Mouse (Mus musculus) MEL (cell line): ENCODE results near the gene Pmpcb. TPM values are rescaled to one million over a fixed set of nuclear protein-coding genes. Genes with fewer than 3 reads are reported as not detected.
A peak's percentile ranks its signal among the peaks of the same experiment; 100 is the strongest.

ENCODE experiments used
- DNase-seq: peaks from one replicate; pipeline ENCODE4 v3.0.0; 2011; ENCODE audit warnings: low read depth, low spot score
- H3K27ac ChIP-seq: 2 replicates; pipeline ENCODE4 v1.5.1; 2012; ENCODE audit warnings: low read depth, mild to moderate bottlenecking, control low read depth, low read length, moderate library complexity; ENCODE audit not compliant: control insufficient read depth
- H3K27me3 ChIP-seq, 2 experiments: fragments of 150-350 bp in 1 of 2; sonication (generic) in 1 of 2; 2 replicates each; pipeline ENCODE4 v1.6.1; 2012; ENCODE audit warnings: low read length in 2 of 2, mild to moderate bottlenecking in 2 of 2, improper control_type of control experiment in 1 of 2, moderate library complexity in 1 of 2; ENCODE audit not compliant: insufficient read depth in 2 of 2, control insufficient read depth in 1 of 2
- H3K36me3 ChIP-seq, 2 experiments: 2 replicates each; pipeline ENCODE4 v1.6.1; 2012 to 2014; ENCODE audit warnings: low read length in 2 of 2, improper control_type of control experiment in 1 of 2, inconsistent platforms in 1 of 2, mild to moderate bottlenecking in 1 of 2; ENCODE audit not compliant: insufficient read depth in 2 of 2, control insufficient read depth in 1 of 2
- H3K4me1 ChIP-seq, 2 experiments: fragments of 150-350 bp in 1 of 2; sonication (generic) in 1 of 2; 2 replicates each; pipeline ENCODE4 v1.6.1; 2012; ENCODE audit warnings: low read length in 2 of 2, improper control_type of control experiment in 1 of 2, mild to moderate bottlenecking in 1 of 2; ENCODE audit not compliant: insufficient read depth in 2 of 2, control insufficient read depth in 1 of 2
- H3K4me3 ChIP-seq, 2 experiments: fragments of 150-350 bp in 1 of 2; sonication (generic) in 1 of 2; 2 replicates each; pipeline ENCODE4 v1.5.1; 2012; ENCODE audit warnings: low read depth in 2 of 2, low read length in 2 of 2, mild to moderate bottlenecking in 2 of 2, moderate library complexity in 2 of 2, control low read depth in 1 of 2, improper control_type of control experiment in 1 of 2; ENCODE audit not compliant: control insufficient read depth in 1 of 2, insufficient read depth in 1 of 2
- H3K79me2 ChIP-seq: 2 replicates; pipeline ENCODE4 v1.6.1; 2012; ENCODE audit warnings: mild to moderate bottlenecking, low read length, moderate library complexity; ENCODE audit not compliant: control insufficient read depth, poor library complexity, insufficient read depth
- H3K9ac ChIP-seq: 2 replicates; pipeline ENCODE4 v1.6.1; 2012; ENCODE audit warnings: low read depth, mild to moderate bottlenecking, control low read depth, low read length, moderate library complexity; ENCODE audit not compliant: control insufficient read depth, poor library complexity, severe bottlenecking
- H3K9me3 ChIP-seq: fragments of 150-350 bp; sonication (generic); replicated peaks from 2 replicates; pipeline ENCODE4 v1.6.1; 2012; ENCODE audit warnings: mild to moderate bottlenecking, low read length, improper control_type of control experiment, moderate library complexity; ENCODE audit not compliant: insufficient read depth
- CHD2 ChIP-seq: IDR thresholded peaks from 2 replicates; pipeline ENCODE4 v1.6.1; 2011; ENCODE audit warnings: low read length, improper control_type of control experiment
- ELF1 ChIP-seq: IDR thresholded peaks from 2 replicates; pipeline ENCODE4 v1.6.1; 2014; ENCODE audit warnings: low read depth, mild to moderate bottlenecking, inconsistent platforms, low read length, improper control_type of control experiment, moderate library complexity
- EP300 ChIP-seq, 2 experiments: IDR thresholded peaks; 2 replicates each; pipeline ENCODE4 v1.6.1; 2011; ENCODE audit warnings: improper control_type of control experiment in 2 of 2, low read length in 2 of 2, low read depth in 1 of 2, mild to moderate bottlenecking in 1 of 2
- ETS1 ChIP-seq: IDR thresholded peaks from 2 replicates; pipeline ENCODE4 v1.6.1; 2012; ENCODE audit warnings: low read depth, mild to moderate bottlenecking, inconsistent platforms, low read length, improper control_type of control experiment, moderate library complexity
- GATA1 ChIP-seq: IDR thresholded peaks from 2 replicates; pipeline ENCODE4 v1.6.1; 2011; ENCODE audit warnings: low read depth, low read length, improper control_type of control experiment
- HCFC1 ChIP-seq: IDR thresholded peaks from 2 replicates; pipeline ENCODE4 v1.6.1; 2012; ENCODE audit warnings: low read depth, mild to moderate bottlenecking, inconsistent platforms, low read length, improper control_type of control experiment, moderate library complexity
- KAT2A ChIP-seq: conservative IDR thresholded peaks from 2 replicates; pipeline ENCODE4 v1.6.1; 2012; ENCODE audit warnings: low read depth, low read length, improper control_type of control experiment, inconsistent platforms
- MEF2A ChIP-seq: IDR thresholded peaks from 2 replicates; pipeline ENCODE4 v1.6.1; 2014; ENCODE audit warnings: low read depth, mild to moderate bottlenecking, inconsistent platforms, low read length, improper control_type of control experiment; ENCODE audit not compliant: poor library complexity, insufficient replicate concordance, severe bottlenecking; ENCODE audit errors: extremely low read depth
- MYC ChIP-seq: IDR thresholded peaks from 2 replicates; pipeline ENCODE4 v1.6.1; 2011; ENCODE audit warnings: low read depth, mild to moderate bottlenecking, low read length, improper control_type of control experiment, moderate library complexity
- NRF1 ChIP-seq: IDR thresholded peaks from 2 replicates; pipeline ENCODE4 v1.6.1; 2014; ENCODE audit warnings: low read depth, mild to moderate bottlenecking, inconsistent platforms, low read length, improper control_type of control experiment, moderate library complexity; ENCODE audit not compliant: poor library complexity, insufficient read depth, severe bottlenecking
- POLR2A ChIP-seq, 2 experiments: IDR thresholded peaks; 2 replicates each; pipeline ENCODE4 v1.6.1; 2011 to 2012; ENCODE audit warnings: low read length in 2 of 2, mild to moderate bottlenecking in 2 of 2, control low read depth in 1 of 2, improper control_type of control experiment in 1 of 2, low read depth in 1 of 2, moderate library complexity in 1 of 2; ENCODE audit not compliant: control insufficient read depth in 1 of 2, insufficient read depth in 1 of 2, poor library complexity in 1 of 2
- RCOR1 ChIP-seq: IDR thresholded peaks from 2 replicates; pipeline ENCODE4 v1.6.1; 2012; ENCODE audit warnings: low read depth, mild to moderate bottlenecking, inconsistent platforms, low read length, improper control_type of control experiment
- TAL1 ChIP-seq: IDR thresholded peaks from 2 replicates; pipeline ENCODE4 v1.6.1; 2012; ENCODE audit warnings: mild to moderate bottlenecking, inconsistent platforms, low read length, moderate library complexity, mixed read lengths
- TBP ChIP-seq: IDR thresholded peaks from 2 replicates; pipeline ENCODE4 v1.8.0; 2011; ENCODE audit warnings: low read depth, low read length, improper control_type of control experiment
- TCF12 ChIP-seq: IDR thresholded peaks from 2 replicates; pipeline ENCODE4 v1.6.1; 2014; ENCODE audit warnings: low read depth, mild to moderate bottlenecking, inconsistent platforms, low read length, improper control_type of control experiment, moderate library complexity
- UBTF ChIP-seq: IDR thresholded peaks from 2 replicates; pipeline ENCODE4 v1.6.1; 2012; ENCODE audit warnings: low read depth, mild to moderate bottlenecking, inconsistent platforms, low read length, improper control_type of control experiment, moderate library complexity, borderline replicate concordance; ENCODE audit not compliant: insufficient read depth
- USF1 ChIP-seq: IDR thresholded peaks from 2 replicates; pipeline ENCODE4 v1.6.1; 2014; ENCODE audit warnings: low read depth, mild to moderate bottlenecking, inconsistent platforms, low read length, improper control_type of control experiment, moderate library complexity
- USF2 ChIP-seq, 2 experiments: IDR thresholded peaks; 2 replicates each; pipeline ENCODE4 v1.6.1; 2011 to 2012; ENCODE audit warnings: improper control_type of control experiment in 2 of 2, low read length in 2 of 2, borderline replicate concordance in 1 of 2, inconsistent platforms in 1 of 2, low read depth in 1 of 2, mild to moderate bottlenecking in 1 of 2; ENCODE audit not compliant: insufficient read depth in 1 of 2
- ZNF384 ChIP-seq: IDR thresholded peaks from 2 replicates; pipeline ENCODE4 v1.6.1; 2012; ENCODE audit warnings: low read depth, mild to moderate bottlenecking, inconsistent platforms, low read length, improper control_type of control experiment
- polyA plus RNA-seq, 2 experiments: library from polyadenylated mRNA; stranded (reverse) in 1 of 2; unstranded in 1 of 2; fragments of >175 nt in 1 of 2; fragments of >200 nt in 1 of 2; gene quantifications; 2 replicates each; pipeline versions ENCODE4 v1.2.1 to v1.2.4; 2012; ENCODE audit warnings: low replicate concordance in 2 of 2, low read depth in 1 of 2; ENCODE audit not compliant: insufficient read length in 2 of 2, insufficient read depth in 1 of 2, missing spikeins in 1 of 2
- total RNA-seq: library from RNA; depleted of rRNA; stranded (reverse); fragments of 300-350 nt; gene quantifications from 2 replicates; pipeline ENCODE4 v1.2.3, GENCODE M21; 2012

The Pmpcb gene
- total and polyA plus RNA-seq, 3 experiments = 162 to 265 (median 172) TPM

GRCm38 (mm10) chr5:21712127-21712715 is 24.7 kb upstream of the Pmpcb start:
- H3K9me3 ChIP-seq = no peaks in the 10 kb centered on the region
- H3K79me2 ChIP-seq = no peaks in the 10 kb centered on the region
- H3K4me1 ChIP-seq = peaks cover 5 to 18% of the 10 kb centered on the region in 2 experiments; a peak in 3 of 4 replicates
- no peak overlapping the region for H3K27ac ChIP-seq
- peak overlapping the region; percentile 4; the same call in 1 of the 2 replicates for H3K9ac ChIP-seq
- peak; percentile 69 for DNase-seq
- TF ChIP-seq ETS1 = peak; percentile 38; the same call in 1 of the 2 replicates
- peak; percentile 29; the same call in 1 of the 2 replicates for TF ChIP-seq TAL1
- no peak for TF ChIP-seq POLR2A (IDR thresholded peaks at IDR 0.05; ENCODE audit: control insufficient read depth in 1 of 2, insufficient read depth in 1 of 2, low read depth in 1 of 2, low read length in 2 of 2, poor library complexity in 1 of 2)
- no peak for TF ChIP-seq USF1
- TF ChIP-seq NRF1 = no peak
- TF ChIP-seq ELF1 = no peak
- TF ChIP-seq HCFC1 = no peak
- TF ChIP-seq USF2 (IDR thresholded peaks at IDR 0.05; ENCODE audit: borderline replicate concordance in 1 of 2, insufficient read depth in 1 of 2, low read depth in 1 of 2, low read length in 2 of 2) = no peak
- no peak for TF ChIP-seq UBTF
- no peak for TF ChIP-seq ZNF384
- TF ChIP-seq GATA1 = 0 out of 2 replicates have a peak, but pooled peaks have one; percentile 1
- no peak for TF ChIP-seq MEF2A
- TF ChIP-seq TBP = 0 out of 2 replicates have a peak, but pooled peaks have one; percentile 14
- no peak for TF ChIP-seq CHD2
- TF ChIP-seq KAT2A = no peak
- TF ChIP-seq EP300 (IDR thresholded peaks at IDR 0.05; ENCODE audit: low read depth in 1 of 2, low read length in 2 of 2) = peak; percentile 24 to 36; a peak in 3 of 4 replicates
- 0 out of 2 replicates have a peak, but pooled peaks have one; percentile 12 for TF ChIP-seq RCOR1
- no peak; the same call in 1 of the 2 replicates for TF ChIP-seq TCF12
- H3K4me3 ChIP-seq = peak overlapping the region; percentile 4 to 27; a peak in 3 of 4 replicates
- no peaks in the 10 kb centered on the region for H3K27me3 ChIP-seq
- H3K36me3 ChIP-seq = peaks cover 0 to 15% of the 10 kb centered on the region in 2 experiments; a peak in 2 of 4 replicates

- no peaks in the 10 kb centered on the region for H3K27me3 ChIP-seq
- TF ChIP-seq GATA1 = peak; percentile 80
- TF ChIP-seq NRF1 = no peak
- TF ChIP-seq MYC = 0 out of 2 replicates have a peak, but pooled peaks have one; percentile 34
- no peak for TF ChIP-seq ELF1
- TF ChIP-seq HCFC1 = 0 out of 2 replicates have a peak, but pooled peaks have one; percentile 24
- TF ChIP-seq TBP = 0 out of 2 replicates have a peak, but pooled peaks have one; percentile 40
- peak; percentile 24 to 46; a peak in 2 of 4 replicates for TF ChIP-seq EP300 (IDR thresholded peaks at IDR 0.05; ENCODE audit: low read depth in 1 of 2, low read length in 2 of 2)
- TF ChIP-seq, all 39 proteins: peak for 5
- Histone ChIP-seq H3K9me3 (no peaks in the 10 kb centered on the region), H3K79me2 (no peaks in the 10 kb centered on the region), H3K4me3 (no peak overlapping the region), H3K27ac (no peak overlapping the region), H3K4me1 (peaks cover 5 to 18% of the 10 kb centered on the region in 2 experiments; a peak in 3 of 4 replicates), H3K9ac (no peak overlapping the region), H3K36me3 (peaks cover 0 to 15% of the 10 kb centered on the region in 2 experiments; a peak in 2 of 4 replicates)
- DNase-seq = peak; percentile 81
Observed at GRCm38 (mm10) chr5:21714447-21714846, 22.5 kb upstream of the Pmpcb start.
